Mouse (Mus musculus): ENCODE measurements around the gene Zfp11. TPM values are rescaled to one million over a fixed set of nuclear protein-coding genes. Genes with fewer than 3 reads are reported as not detected.

Zfp11 gene
- 5.3 and 7.8 TPM in 2 replicates for polyA plus RNA-seq (2014; fragmentation: Nextera tagmentation; extraction: Ambion mirVana)

DNA sequence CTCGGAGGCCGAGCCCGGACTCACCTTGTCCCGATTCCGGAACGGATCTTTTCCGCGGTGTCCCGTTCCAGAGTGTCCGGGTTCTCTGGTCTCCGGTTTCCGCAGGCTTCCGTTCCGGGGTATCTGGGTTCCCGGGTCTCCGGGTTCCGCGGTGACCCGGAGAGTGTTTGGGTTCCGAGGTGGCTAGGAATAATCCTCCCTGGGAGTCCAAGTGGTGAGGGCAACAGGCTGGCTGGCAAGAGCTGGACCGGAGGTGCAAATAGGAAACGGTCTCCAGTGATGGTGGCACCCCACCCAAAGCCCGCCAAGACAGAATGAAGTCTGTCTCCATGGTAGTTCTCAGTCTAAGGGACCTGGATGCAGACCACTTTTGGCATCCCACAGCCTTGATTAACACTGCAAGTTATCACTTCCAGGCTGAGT lies at the start of gene Zfp11:
Gene Zfp11, minus strand, starts transcription at position 64 of the 423 bp plus-strand sequence.
- H3K36me3 ChIP-seq (ENCODE audit: control insufficient read depth, insufficient read depth, low read length): no peaks in the 10 kb centered on the region
- WGBS: under 1% methylated on average over 23 of the region's 23 CpGs
- H3K27ac ChIP-seq (ENCODE audit: low read depth, low read length): peak within 1 kb of the TSS; percentile 16; the same call in 1 of the 2 replicates
- no peaks in the 10 kb centered on the region for H3K27me3 ChIP-seq (replicated peaks; ENCODE audit: control insufficient read depth, insufficient read depth, low read length)
- H3K9me3 ChIP-seq (replicated peaks; ENCODE audit: control insufficient read depth, low read length): no peaks in the 10 kb centered on the region
- peaks cover 7% of the 10 kb centered on the region for H3K4me1 ChIP-seq (ENCODE audit: control insufficient read depth, insufficient read depth, low read length)
- H3K4me3 ChIP-seq (ENCODE audit: low read depth, low read length): peak within 1 kb of the TSS; percentile 70
- ATAC-seq: peak; percentile 86
- H3K4me2 ChIP-seq (ENCODE audit: low read length): peak within 1 kb of the TSS; percentile 67
- H3K9ac ChIP-seq (ENCODE audit: low read length): peak within 1 kb of the TSS; percentile 90
- peak; percentile 85 for DNase-seq (ENCODE audit: low spot score)

- WGBS: 91% methylated on average over 9 of the region's 9 CpGs
- ATAC-seq: no peak
- Histone ChIP-seq H3K4me1 (ENCODE audit: control insufficient read depth, insufficient read depth, low read length) (peaks cover 3% of the 10 kb centered on the region; the same call in 1 of the 2 replicates), H3K4me3 (ENCODE audit: low read depth, low read length) (no peak overlapping the region), H3K9me3 (replicated peaks; ENCODE audit: control insufficient read depth, low read length) (no peaks in the 10 kb centered on the region), H3K36me3 (ENCODE audit: control insufficient read depth, insufficient read depth, low read length) (peaks cover 34% of the 10 kb centered on the region), H3K27ac (ENCODE audit: low read depth, low read length) (no peak overlapping the region), H3K27me3 (replicated peaks; ENCODE audit: control insufficient read depth, insufficient read depth, low read length) (no peaks in the 10 kb centered on the region), H3K9ac (ENCODE audit: low read length) (no peak overlapping the region), H3K4me2 (ENCODE audit: low read length) (no peak overlapping the region)
- DNase-seq (ENCODE audit: low spot score): no peak
Observed at GRCm38 (mm10) chr5:129717016-129717415, 47.1 kb upstream of the Zfp11 start.

DNA sequence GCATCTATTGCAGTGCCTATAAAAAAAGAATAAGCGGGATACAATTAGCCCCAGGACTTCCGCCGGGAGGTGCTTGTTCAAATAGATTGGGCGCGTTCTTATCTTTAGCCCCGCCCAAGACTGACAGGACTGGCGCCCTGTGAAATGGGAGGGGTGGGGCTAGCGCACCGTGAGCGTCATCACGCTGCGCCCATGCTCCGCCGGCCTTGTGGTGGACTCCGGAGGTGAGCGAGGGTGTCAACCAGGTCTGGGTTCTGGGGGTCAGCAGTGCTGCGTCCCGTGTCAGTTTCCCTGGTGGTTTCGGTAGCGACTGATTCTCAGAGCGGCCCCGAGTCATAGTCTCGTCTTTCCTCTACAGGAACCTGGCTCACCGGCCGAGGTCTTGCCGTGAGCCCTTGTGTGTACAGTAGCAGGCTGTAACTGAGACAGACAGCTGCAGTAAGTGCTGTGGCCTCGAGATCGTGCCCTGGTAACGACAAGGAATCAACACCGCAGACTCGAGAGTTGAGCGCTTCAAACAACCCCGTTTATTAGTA lies 45.5 kb upstream of the Zfp11 start, which contains the start of gene Mrps17:
Gene Mrps17, plus strand, starts transcription at position 172 of the 536 bp plus-strand sequence.
- no peak within 1 kb of the TSS for H3K27ac ChIP-seq (ENCODE audit: low read depth, low read length)
- DNase-seq (ENCODE audit: low spot score): peak; percentile 98
- ATAC-seq: peak; percentile 97

DNA sequence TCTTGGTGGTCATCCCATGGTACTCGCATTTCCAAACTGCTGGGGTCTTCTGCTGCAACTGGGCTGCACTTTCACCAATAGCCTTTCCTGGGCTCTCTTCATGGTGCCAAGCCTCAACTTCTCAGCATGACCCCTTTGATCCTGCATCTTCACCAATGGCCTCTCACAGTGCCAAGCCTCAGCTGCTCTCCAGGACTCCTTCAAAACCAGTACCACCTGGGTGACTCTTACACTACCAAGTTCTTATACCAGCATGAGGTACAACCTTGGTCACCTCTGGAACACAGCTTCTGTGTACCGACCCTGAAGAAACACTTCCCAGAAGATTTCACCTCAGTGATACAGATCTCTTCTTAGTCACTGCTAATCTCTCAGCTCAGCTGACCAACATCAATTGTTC lies 38.5 kb upstream of the Zfp11 start, which contains the start of gene Sept14:
Gene Sept14, minus strand, starts transcription at position 101 of the 400 bp plus-strand sequence.
- DNase-seq (ENCODE audit: low spot score) (no peak), ATAC-seq (no peak)
- H3K27me3 ChIP-seq (replicated peaks; ENCODE audit: control insufficient read depth, insufficient read depth, low read length): no peaks in the 10 kb centered on the region
- no peak within 1 kb of the TSS for H3K4me2 ChIP-seq (ENCODE audit: low read length)
- no peaks in the 10 kb centered on the region for H3K36me3 ChIP-seq (ENCODE audit: control insufficient read depth, insufficient read depth, low read length)
- H3K9ac ChIP-seq (ENCODE audit: low read length): no peak within 1 kb of the TSS
- no peak within 1 kb of the TSS for H3K27ac ChIP-seq (ENCODE audit: low read depth, low read length)
- H3K9me3 ChIP-seq (replicated peaks; ENCODE audit: control insufficient read depth, low read length): no peaks in the 10 kb centered on the region
- no peaks in the 10 kb centered on the region for H3K4me1 ChIP-seq (ENCODE audit: control insufficient read depth, insufficient read depth, low read length)
- no peak within 1 kb of the TSS for H3K4me3 ChIP-seq (ENCODE audit: low read depth, low read length)
- WGBS: 63% methylated on average over 2 of the region's 2 CpGs

More for the DNA sequence above, 45.5 kb upstream of the Zfp11 start, which contains the start of gene Mrps17:
- H3K36me3 ChIP-seq (ENCODE audit: control insufficient read depth, insufficient read depth, low read length): peaks cover 34% of the 10 kb centered on the region
- no peaks in the 10 kb centered on the region for H3K27me3 ChIP-seq (replicated peaks; ENCODE audit: control insufficient read depth, insufficient read depth, low read length)
- peaks cover 3% of the 10 kb centered on the region; the same call in 1 of the 2 replicates for H3K4me1 ChIP-seq (ENCODE audit: control insufficient read depth, insufficient read depth, low read length)
- no peaks in the 10 kb centered on the region for H3K9me3 ChIP-seq (replicated peaks; ENCODE audit: control insufficient read depth, low read length)
- H3K4me3 ChIP-seq (ENCODE audit: low read depth, low read length): peak within 1 kb of the TSS; percentile 72
- peak within 1 kb of the TSS; percentile 74 for H3K4me2 ChIP-seq (ENCODE audit: low read length)
- under 1% methylated on average over 33 of the region's 33 CpGs for WGBS
- H3K9ac ChIP-seq (ENCODE audit: low read length): peak within 1 kb of the TSS; percentile 77

- ATAC-seq: no peak
- DNase-seq (ENCODE audit: low spot score): no peak
- Histone ChIP-seq H3K4me3 (ENCODE audit: low read depth, low read length) (no peak overlapping the region), H3K36me3 (ENCODE audit: control insufficient read depth, insufficient read depth, low read length) (no peaks in the 10 kb centered on the region), H3K27me3 (replicated peaks; ENCODE audit: control insufficient read depth, insufficient read depth, low read length) (no peaks in the 10 kb centered on the region), H3K27ac (ENCODE audit: low read depth, low read length) (no peak overlapping the region), H3K9me3 (replicated peaks; ENCODE audit: control insufficient read depth, low read length) (no peaks in the 10 kb centered on the region), H3K4me1 (ENCODE audit: control insufficient read depth, insufficient read depth, low read length) (no peaks in the 10 kb centered on the region), H3K4me2 (ENCODE audit: low read length) (no peak overlapping the region), H3K9ac (ENCODE audit: low read length) (no peak overlapping the region)
Observed at GRCm38 (mm10) chr5:129703368-129703767, 33.5 kb upstream of the Zfp11 start.

DNA sequence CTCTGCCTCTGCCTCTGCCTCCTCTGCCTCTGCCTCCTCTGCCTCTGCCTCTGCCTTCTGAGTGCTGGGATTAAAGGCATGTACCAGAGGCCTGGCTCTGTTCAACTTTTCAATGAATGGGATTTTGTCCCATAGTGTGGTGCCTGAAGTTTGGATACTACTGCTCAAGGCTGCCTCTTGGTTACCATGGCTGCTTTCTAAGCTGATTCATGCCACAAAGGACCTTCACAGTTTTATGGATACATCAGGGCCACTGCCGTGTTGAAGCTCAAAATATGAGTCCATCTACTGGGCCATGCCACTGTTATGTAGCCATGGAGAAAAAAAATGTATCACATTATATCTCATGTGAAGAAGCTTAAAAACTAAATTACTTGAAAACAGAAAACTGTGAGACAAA lies 31.8 kb upstream of the Zfp11 start:
- no peak for DNase-seq (ENCODE audit: low spot score)
- 81% methylated on average over 1 of the region's 1 CpGs for WGBS

DNA sequence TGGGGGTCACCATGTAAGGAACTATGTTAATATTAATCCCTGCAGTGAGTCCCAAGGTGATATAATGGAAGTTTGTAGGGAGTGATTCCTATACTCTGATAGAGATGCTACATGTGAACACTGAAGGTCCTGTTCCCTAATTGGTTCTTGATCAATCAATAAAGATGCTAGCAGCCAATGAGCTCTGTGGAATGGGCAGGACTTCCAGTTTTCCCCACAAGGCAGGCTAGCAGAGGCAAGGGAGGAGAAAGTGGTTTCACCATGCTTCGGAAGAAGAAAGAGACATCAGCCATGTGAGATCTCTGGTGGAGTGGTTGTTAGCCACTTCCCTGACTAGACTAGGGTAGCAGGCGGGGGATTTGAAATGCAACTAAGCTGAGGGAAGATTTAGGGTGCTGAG lies 30.6 kb upstream of the Zfp11 start:
- 39% methylated on average over 2 of the region's 2 CpGs for WGBS
- Histone ChIP-seq H3K9ac (ENCODE audit: low read length) (no peak overlapping the region), H3K9me3 (replicated peaks; ENCODE audit: control insufficient read depth, low read length) (no peaks in the 10 kb centered on the region), H3K4me1 (ENCODE audit: control insufficient read depth, insufficient read depth, low read length) (no peaks in the 10 kb centered on the region), H3K27ac (ENCODE audit: low read depth, low read length) (no peak overlapping the region), H3K4me2 (ENCODE audit: low read length) (no peak overlapping the region), H3K4me3 (ENCODE audit: low read depth, low read length) (no peak overlapping the region), H3K27me3 (replicated peaks; ENCODE audit: control insufficient read depth, insufficient read depth, low read length) (no peaks in the 10 kb centered on the region), H3K36me3 (ENCODE audit: control insufficient read depth, insufficient read depth, low read length) (no peaks in the 10 kb centered on the region)
- DNase-seq (ENCODE audit: low spot score): peak; percentile 31
- ATAC-seq: no peak

More for the DNA sequence above, 31.8 kb upstream of the Zfp11 start:
- Histone ChIP-seq H3K4me3 (ENCODE audit: low read depth, low read length) (no peak overlapping the region), H3K27me3 (replicated peaks; ENCODE audit: control insufficient read depth, insufficient read depth, low read length) (no peaks in the 10 kb centered on the region), H3K9ac (ENCODE audit: low read length) (no peak overlapping the region), H3K4me2 (ENCODE audit: low read length) (no peak overlapping the region), H3K36me3 (ENCODE audit: control insufficient read depth, insufficient read depth, low read length) (no peaks in the 10 kb centered on the region), H3K9me3 (replicated peaks; ENCODE audit: control insufficient read depth, low read length) (no peaks in the 10 kb centered on the region), H3K4me1 (ENCODE audit: control insufficient read depth, insufficient read depth, low read length) (no peaks in the 10 kb centered on the region), H3K27ac (ENCODE audit: low read depth, low read length) (no peak overlapping the region)
- ATAC-seq: no peak

GRCm38 (mm10) chr5:129690528-129690927 lies 20.6 kb upstream of the Zfp11 start:
- Histone ChIP-seq H3K4me2 (ENCODE audit: low read length) (no peak overlapping the region), H3K4me3 (ENCODE audit: low read depth, low read length) (no peak overlapping the region), H3K36me3 (ENCODE audit: control insufficient read depth, insufficient read depth, low read length) (no peaks in the 10 kb centered on the region), H3K27ac (ENCODE audit: low read depth, low read length) (no peak overlapping the region), H3K27me3 (replicated peaks; ENCODE audit: control insufficient read depth, insufficient read depth, low read length) (no peaks in the 10 kb centered on the region), H3K9me3 (replicated peaks; ENCODE audit: control insufficient read depth, low read length) (no peaks in the 10 kb centered on the region), H3K4me1 (ENCODE audit: control insufficient read depth, insufficient read depth, low read length) (no peaks in the 10 kb centered on the region), H3K9ac (ENCODE audit: low read length) (no peak overlapping the region)
- ATAC-seq: no peak
- 96% methylated on average over 3 of the region's 3 CpGs for WGBS
- no peak for DNase-seq (ENCODE audit: low spot score)

- H3K9me3 ChIP-seq (replicated peaks; ENCODE audit: control insufficient read depth, low read length): no peaks in the 10 kb centered on the region
- 88% methylated on average over 7 of the region's 7 CpGs for WGBS
- H3K9ac ChIP-seq (ENCODE audit: low read length): no peak overlapping the region
- H3K27me3 ChIP-seq (replicated peaks; ENCODE audit: control insufficient read depth, insufficient read depth, low read length): no peaks in the 10 kb centered on the region
- H3K4me1 ChIP-seq (ENCODE audit: control insufficient read depth, insufficient read depth, low read length): no peaks in the 10 kb centered on the region
- DNase-seq (ENCODE audit: low spot score) (no peak), ATAC-seq (no peak)
- no peak overlapping the region for H3K4me3 ChIP-seq (ENCODE audit: low read depth, low read length)
- H3K4me2 ChIP-seq (ENCODE audit: low read length): no peak overlapping the region
- H3K27ac ChIP-seq (ENCODE audit: low read depth, low read length): no peak overlapping the region
- no peaks in the 10 kb centered on the region for H3K36me3 ChIP-seq (ENCODE audit: control insufficient read depth, insufficient read depth, low read length)
Observed at GRCm38 (mm10) chr5:129687621-129688020, 17.7 kb upstream of the Zfp11 start.

Measured in forebrain, embryonic 14.5 days (tissue).